Mouse (Mus musculus) heart, adult 8-10 months (tissue): ENCODE data around the gene Sin3a. TPM values are rescaled to one million over a fixed set of nuclear protein-coding genes. Genes with fewer than 3 reads are reported as not detected.

ENCODE experiments used
- DNase-seq: peaks from one replicate; pipeline ENCODE4 v3.0.0; 2022; ENCODE audit warnings: low spot score
- total RNA-seq, 4 experiments: library from RNA; stranded (reverse); gene quantifications; 2 replicates each; pipeline ENCODE4 v1.2.4; 2022

The Sin3a gene
- total RNA-seq, 4 experiments from 2014 or later: 28.4 to 40.4 (median 30.9) TPM

GRCm38 (mm10) chr9:57137246-57137645 is 65.4 kb downstream of the Sin3a start:
- DNase-seq: no peak

GRCm38 (mm10) chr9:57137777-57138176 is 65.9 kb downstream of the Sin3a start:
- no peak for DNase-seq

- DNase-seq: no peak
Measured at GRCm38 (mm10) chr9:57138507-57138906, 66.7 kb downstream of the Sin3a start.

- DNase-seq: no peak
Measured at GRCm38 (mm10) chr9:57139110-57139509, 67.3 kb downstream of the Sin3a start.

- DNase-seq: no peak
Measured at GRCm38 (mm10) chr9:57139571-57139970, 67.7 kb downstream of the Sin3a start.

DNA sequence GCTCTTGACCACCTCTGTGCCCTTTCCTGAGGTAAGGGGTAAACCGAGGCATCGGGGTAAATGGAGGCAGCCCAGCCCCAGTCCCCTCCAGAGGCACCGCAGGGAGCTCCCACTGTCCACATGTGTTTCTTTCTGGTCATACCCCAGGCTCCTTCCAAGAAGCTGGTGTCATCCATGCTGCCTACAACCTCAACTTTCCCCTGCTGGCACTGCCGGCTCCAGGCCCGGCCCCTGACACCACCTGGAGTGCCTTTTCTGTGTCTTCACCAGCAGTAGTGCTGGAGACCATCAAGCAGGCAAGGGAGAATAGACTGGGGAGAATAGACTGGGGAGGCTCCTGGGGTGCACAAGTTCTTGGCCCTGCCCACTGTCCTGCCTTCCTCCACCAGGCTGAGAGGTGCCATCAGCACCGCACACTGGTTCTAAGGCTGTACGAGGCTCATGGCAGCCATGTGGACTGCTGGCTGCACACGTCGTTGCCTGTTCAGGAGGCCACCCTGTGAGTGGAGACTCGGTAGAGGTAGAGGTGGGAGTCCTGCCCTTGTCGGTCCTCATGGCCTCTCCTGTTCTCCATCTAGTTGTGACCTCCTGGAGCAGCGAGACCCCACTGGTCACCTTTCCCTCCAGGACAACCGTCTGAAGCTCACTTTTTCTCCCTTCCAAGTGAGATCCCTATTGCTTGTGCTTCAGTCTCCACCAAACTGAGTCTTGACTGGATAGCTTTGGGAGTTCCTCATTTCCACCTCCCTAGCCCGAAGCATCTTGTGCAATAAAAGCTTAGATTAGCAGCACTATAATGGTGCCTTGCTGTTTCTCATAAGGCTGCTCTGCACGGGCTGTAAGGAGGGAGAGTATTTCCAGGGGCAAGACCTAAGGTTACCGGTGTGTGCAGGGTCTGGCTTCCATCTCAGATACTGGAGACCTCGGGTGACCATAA is 69.8 kb downstream of the Sin3a start:
- DNase-seq: no peak

DNA sequence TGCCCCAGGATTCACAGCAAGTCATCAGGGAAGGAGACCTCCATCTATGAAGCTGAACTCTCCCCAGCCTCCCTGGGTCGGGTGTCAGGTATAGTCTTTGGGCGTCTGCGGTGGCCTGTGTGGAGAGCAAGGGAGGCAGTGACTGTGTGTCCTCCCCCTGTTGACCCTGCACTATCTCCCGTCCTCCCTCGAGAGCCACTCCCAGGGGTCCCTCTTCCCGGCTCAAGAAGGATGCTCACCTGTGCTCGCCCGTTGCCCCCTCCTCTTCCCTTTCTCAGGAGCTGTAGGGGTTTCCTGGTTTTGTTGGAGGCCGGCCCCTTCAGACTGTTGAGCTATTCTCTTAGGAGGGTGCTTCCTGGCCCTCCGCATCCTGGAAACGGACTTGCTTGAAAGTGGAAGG is 71.4 kb downstream of the Sin3a start:
- no peak for DNase-seq

- DNase-seq: no peak
Measured at GRCm38 (mm10) chr9:57144830-57145229, 73.0 kb downstream of the Sin3a start.

DNA sequence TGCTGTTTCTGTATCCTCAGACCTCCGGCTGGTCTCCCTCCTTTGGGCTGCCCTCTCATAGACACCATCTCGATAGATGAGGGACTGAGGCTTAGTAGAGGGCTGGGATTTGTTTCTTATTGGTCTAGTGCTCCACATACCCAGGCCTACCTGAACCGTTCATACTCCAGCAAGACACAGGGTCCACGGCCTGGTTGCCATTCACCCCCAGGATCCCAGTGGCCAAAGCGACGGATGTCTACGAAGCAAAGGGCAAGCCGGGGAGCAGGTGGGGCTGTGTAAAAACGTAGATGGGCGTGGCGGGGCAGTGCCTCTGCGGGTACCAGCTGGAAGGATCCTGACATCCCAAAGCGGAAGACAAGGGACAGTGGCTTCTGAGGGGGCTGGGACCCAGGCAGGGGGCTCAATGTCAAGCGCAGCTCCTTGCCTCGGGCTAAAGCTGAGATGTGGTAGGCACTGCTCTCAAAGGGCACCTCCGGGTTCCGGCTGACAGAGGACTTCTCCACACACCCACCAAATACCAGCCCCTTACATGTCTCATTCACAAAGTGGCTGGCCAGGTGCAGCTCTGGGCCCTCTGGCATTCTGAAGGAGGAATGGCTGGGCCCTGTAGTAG is 74.7 kb downstream of the Sin3a start:
- no peak for DNase-seq

DNA sequence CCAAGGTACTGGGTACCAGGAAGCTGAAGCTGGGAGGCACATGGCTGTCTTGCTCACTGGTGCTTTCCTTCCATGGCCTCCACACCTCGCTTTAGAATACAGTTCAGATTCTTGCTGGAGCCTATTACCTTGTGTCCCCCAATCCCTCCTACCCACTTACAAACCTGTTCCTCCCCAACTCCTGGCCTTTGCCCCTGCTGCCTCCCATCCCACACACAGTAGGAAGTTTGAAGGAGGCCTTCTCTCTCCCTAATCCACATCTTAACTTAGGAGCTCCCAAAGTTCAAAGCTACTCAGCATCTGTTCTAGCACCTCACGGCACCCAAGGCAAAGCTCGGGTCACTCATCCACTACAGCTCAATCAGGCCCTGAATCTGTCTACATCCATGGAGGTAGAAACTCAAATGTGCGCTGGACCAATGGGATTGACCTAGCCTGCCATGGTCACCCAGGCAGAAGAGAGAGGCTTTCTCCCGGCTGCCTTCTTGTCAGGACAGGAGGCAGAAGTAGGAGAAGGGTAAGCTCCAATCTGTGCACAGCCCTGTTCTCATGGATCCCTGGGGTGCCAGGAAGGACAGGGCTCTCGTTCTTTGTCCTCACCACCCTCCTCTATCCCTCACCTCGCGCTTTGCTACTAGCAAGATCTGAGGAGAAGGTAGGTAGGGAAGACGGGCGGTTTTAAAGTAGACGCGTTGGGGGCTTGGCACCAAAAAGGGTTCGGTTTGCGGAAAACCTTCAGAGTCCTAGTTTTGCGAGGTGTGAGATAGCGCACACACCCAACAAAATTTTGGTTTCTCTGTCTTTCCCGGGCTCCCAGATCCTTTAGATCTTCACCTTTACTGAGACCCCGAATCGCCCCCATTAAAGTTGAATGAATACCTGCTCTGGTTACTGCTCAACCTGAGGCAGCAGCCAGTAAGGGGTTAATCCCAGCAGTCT is 75.6 kb downstream of the Sin3a start:
- peak; percentile 20 for DNase-seq

- DNase-seq: peak; percentile 91
Measured at GRCm38 (mm10) chr9:57148144-57148878, 76.5 kb downstream of the Sin3a start, which contains the start of gene Neil1. Gene Neil1 (minus strand): TSS chr9:57148305.

DNA sequence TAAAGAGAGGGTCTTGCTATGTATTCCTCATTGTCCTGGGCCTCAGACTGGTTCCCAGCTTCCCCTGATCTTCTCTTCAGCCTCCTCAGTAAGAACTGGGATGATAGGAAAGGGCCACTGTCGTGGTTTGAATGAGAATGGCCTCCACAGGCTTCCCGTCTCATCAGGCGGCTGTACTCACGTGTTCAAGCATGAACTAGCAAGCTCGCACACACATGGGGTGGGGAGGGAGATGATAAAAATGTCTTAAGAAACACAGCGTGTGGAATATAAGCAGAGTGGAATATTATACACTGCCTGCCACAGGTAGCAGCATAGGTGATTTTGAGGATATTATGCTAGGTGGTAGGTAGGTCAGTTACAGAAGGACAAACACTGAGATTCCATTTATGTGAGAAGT is 77.2 kb downstream of the Sin3a start:
- no peak for DNase-seq

DNA sequence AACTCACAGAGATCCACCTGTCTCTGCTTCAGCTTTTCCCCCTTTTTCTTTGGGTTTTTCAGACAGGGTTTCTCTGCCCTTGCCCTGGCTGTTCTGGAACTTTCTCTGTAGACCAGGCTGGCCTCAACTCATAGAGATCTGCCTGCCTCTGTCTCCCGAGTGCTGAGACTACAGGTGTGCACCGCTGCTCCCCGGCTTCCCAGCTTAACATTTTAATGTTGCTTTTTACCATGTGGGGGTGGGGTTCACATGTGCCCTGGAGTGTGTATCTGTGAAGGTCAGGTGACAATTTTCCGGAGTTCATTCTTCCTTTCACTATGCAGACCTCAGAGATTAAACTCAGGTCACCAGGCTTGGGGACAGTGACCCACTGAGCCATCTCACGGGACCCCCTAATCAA is 78.4 kb downstream of the Sin3a start:
- no peak for DNase-seq

DNA sequence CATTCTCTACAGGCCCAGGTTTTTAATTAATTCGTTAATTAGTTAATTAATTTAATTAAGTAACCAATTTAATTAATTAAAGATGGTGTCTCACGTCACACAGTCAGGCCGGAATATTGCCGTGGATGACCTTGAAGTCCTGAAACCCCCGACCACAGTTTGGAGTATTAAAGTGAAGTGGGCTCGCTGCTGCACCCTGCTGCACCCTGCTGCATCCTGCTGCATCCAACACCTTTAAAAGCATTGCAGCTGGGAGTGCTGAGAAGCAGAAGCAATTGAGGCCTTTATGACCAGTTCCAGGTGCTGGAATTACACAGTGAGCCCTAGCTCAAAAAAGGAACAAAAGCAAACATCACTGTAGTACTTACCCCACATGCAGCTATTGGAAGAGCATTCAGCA is 80.5 kb downstream of the Sin3a start:
- no peak for DNase-seq

- DNase-seq: no peak
Measured at GRCm38 (mm10) chr9:57156383-57156782, 84.5 kb downstream of the Sin3a start.

DNA sequence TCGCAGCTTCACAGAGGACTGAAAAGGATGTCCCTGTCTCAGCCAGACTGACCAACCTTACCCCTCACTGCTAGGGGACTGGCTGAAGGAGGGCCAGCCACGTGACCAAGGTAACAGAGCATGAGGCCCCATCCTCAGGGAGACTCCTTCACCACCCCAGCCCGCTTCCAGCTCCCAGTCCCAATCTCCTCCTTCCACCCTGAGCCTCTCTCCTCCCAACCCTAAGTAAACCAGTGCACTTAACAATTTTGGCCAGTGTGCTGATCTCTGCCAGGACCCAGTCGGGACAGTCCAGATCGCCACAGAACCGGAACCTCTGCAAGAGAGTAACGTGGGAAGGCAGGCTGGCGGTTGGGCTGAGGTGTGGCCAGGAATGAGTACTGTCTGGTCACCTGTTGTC is 85.0 kb downstream of the Sin3a start:
- DNase-seq: no peak

DNA sequence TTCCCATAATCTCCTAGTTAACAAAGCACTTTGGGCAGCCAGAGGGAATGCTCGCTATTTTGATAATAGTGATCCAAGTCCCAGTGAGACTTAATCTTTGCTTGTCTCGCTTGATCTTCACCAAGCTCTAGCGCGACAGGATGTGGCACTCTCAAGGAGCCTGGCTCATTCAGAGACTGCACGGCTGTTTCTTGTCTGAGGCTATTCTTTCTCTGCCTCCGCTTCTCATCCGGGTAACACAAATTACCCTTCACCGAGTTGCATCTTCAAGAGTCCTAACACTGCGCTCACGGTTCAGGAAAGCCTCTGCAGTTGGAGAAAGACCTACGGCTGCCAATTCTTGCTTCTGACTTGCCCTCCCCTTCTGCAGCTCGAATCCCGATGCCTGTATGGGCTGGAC is 85.7 kb downstream of the Sin3a start:
- no peak for DNase-seq

- DNase-seq: peak; percentile 95
Measured at GRCm38 (mm10) chr9:57158013-57158470, 86.2 kb downstream of the Sin3a start, which contains the start of gene Commd4. Gene Commd4 (minus strand): TSS chr9:57158331.

- no peak for DNase-seq
Measured at GRCm38 (mm10) chr9:57158506-57158905, 86.7 kb downstream of the Sin3a start.

GRCm38 (mm10) chr9:57162496-57162895 is 90.7 kb downstream of the Sin3a start:
- no peak for DNase-seq

DNA sequence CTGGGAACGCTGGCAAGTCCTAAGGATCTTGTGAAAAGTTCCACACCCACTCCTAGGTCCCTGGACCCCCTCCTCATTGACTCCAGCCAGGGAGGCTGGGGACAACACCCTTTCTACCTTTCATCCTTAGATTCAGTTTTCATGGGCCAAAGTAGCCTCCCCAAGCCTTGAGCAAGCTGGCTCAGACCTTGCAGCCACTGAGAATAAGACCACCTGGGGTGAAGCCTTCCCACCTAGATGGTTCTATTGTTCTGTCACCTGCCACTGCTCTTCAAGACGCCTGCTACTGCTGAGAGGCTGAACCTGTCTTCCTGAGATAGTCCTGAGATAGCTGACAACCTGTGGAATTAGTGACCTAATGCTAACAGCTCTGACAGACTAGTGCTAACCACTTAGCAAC is 91.3 kb downstream of the Sin3a start:
- DNase-seq: no peak
